Mouse (Mus musculus) right cerebral cortex, adult 18-20 months (tissue): ENCODE measurements around the gene Fuca1.

ENCODE experiments used
- DNase-seq: peaks from one replicate; pipeline ENCODE4 v3.0.0; 2022; ENCODE audit warnings: mixed read lengths

Fuca1 gene

GRCm38 (mm10) chr4:135985193-135985592 lies 64.7 kb downstream of the Fuca1 start:
- no peak for DNase-seq

- DNase-seq = no peak
Measured at GRCm38 (mm10) chr4:135985769-135986168, 65.2 kb downstream of the Fuca1 start.

DNA sequence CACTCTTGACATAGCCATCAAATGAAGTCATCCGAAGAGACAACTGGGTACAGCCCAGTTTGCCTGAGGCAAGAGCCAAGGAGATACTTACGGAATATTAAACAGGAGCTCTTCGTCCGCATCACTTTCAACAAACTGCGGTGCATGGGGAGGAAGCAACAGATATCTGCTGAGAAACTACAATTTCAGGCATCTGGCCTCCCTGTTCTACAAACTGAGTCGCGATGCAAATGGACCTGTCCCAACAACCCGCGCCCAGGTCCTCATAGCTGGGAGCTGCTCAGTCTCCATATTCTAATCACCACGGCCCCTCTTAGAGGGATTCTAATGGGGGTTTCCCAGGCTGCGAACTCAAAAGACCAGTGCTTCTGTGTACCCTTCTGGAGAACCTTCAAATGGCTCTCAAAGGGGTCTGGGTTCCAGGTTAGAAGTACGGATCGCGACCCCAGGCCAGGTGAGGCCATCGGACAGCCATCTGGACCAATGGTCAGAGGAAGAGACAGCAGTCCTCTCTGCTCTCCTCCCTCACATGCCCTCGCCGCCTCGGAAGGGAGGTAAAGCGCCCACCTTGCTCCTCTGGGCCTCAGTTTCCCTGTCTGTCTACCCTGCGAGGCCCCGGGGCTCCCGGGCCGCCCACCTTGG lies 65.9 kb downstream of the Fuca1 start:
- no peak for DNase-seq

DNA sequence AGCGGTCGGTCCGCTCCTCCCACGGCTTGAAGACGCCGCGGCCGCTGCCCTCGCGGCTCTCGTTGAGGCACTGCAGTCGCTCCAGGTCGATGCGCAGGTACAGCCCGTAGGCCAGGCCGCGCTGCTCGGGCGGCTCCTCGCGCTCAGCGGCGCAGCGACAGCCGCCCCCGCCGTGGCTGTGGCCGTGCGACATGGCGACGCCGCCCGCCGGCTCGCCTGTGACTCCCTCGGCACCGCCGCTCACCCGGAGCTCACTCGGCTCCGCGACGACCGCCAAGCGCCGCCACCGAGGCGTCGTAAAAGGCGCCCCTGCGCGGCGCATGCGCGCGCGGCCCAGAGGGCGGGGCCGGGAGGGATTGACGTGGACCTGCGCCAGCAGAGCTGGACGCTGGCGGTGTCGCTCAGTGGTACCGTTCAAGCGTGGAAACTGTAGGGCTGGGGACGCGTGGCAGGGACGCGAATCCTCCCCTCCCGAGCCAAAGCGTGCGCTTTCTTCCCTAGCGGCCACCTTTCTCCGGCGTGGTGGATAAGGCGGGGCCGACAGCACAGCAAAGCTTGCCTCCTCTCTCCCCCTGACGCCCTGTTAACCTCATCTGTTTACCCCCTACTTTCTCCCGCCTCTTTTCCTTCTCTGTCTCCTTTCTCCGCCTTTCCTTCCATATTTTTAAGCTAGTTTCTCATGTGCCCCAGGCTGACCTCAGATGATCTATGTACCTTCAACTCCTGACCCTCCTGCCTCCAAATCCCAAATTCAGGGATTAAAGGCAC lies 66.6 kb downstream of the Fuca1 start, which contains the start of gene Pithd1:
Pithd1 (minus strand) TSS at position 322 of the 768 bp plus-strand sequence.
- peak; percentile 93 for DNase-seq

- DNase-seq = no peak
Measured at GRCm38 (mm10) chr4:135987714-135988113, 67.2 kb downstream of the Fuca1 start.
